Mouse (Mus musculus): ENCODE data around the gene Mesp1.
"Not testable (repeated sequence)": the region's sequence is repeated elsewhere in the genome, so short reads cannot be mapped to it uniquely, and the experiment has no call there.

Mesp1 gene

GRCm38 (mm10) chr7:79793688-79794087 is at the start of gene Mesp1:
Gene Mesp1, minus strand, starts transcription at chr7:79793788.
- no peak for DNase-seq

- no peak for DNase-seq
Measured at GRCm38 (mm10) chr7:79842163-79842562, 48.6 kb upstream of the Mesp1 start.

- no peak for DNase-seq
Measured at GRCm38 (mm10) chr7:79837247-79837646, 43.7 kb upstream of the Mesp1 start.

DNA sequence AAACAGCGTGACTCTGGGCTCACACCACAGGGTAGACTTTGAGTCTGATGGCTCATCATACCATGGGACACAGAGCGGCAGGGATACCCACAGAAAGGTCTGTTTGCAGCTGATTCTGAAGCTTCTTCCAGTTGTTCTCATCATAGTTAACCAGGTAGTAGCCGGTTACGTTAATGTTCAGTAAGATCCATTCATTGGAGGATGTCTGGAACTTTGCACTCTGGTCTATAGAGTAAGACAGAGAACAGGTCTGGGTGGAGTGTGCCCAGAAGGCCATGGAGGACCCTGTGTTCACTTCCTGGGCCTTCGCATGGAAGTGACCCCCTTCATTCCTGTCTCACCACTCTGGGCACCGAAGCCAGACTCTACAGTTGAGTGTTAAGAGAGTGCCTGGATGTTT is 41.6 kb upstream of the Mesp1 start:
- no peak for DNase-seq

DNA sequence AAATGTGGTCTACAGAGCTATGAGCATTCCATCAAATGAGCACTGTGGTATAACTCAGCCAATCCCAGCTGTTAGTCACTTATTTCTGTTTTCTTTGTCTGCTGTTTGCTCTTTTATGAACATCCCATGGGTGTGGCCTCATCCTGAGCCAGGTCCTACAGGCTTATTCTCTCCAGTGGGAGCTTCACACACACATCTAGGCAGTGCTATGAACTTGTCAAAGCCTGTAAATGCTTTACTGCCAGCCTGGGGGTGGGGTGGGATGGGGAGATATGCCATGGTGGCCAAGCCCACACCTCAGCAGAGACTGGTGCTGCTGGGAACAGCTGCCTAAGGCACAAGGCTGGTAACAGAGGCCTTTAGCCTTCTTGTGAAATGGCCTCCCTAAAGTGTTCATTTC is 39.4 kb upstream of the Mesp1 start:
- DNase-seq: no peak

DNA sequence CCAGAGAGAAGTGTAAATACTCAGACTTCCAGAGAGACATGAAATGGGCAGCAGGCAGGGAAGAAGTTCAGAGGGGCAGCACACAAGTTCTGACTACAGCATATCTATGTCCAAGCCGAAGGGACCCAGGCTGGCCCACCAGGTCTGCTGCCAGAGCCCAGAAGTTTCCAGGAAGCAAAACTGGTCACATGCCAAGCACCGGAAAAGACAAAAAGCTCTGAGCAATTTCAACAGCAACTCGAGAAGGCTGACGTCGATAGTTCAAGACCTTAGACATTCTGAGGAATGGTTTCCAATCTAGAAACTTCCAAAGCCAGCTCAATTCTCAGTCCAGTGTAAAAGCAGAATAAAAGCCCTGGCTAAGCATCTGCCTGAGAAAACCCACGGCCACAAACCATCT is 38.0 kb upstream of the Mesp1 start:
- peak; percentile 60 for DNase-seq

DNA sequence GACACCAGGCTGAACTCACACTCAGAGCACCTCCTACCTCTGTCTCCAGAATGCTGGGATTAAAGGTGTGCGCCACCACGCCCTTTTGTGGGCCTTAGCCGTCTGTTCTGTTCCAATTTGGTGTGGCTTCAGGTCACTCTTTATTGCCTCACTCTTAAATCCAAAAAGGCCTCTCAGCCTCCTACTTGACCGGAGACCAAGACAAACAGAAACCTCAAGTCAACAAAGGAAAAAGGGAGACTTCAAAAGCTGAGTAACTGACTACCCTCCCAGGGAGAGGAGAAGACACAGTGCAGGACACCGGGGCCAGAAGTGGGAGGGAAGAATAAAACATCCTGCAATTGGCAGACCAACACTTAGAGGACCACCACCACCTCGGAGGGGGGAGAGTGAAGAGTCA is 37.6 kb upstream of the Mesp1 start:
- DNase-seq: peak; percentile 20

DNA sequence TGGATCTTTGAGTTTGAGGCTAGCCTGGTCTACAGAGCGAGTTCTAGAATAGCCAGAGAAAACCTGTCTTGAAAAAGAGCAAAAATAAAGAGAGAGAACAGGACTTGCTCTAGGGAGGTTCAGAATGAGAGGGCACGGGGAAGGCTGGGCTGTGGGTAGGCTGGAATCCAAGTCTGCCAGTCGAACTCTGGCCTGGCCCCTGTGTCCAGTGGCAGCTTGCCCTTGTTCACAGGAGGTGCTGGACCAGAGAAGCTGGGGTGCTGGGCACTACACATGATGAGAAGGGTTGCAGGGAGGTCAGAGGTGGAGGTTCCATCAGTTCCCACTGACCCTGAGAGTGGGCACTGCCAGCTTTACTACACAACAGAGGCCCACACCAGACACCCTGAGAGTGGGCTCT is 34.8 kb upstream of the Mesp1 start:
- no peak for DNase-seq

- peak; percentile 58 for DNase-seq
Measured at GRCm38 (mm10) chr7:79822092-79822695, 28.6 kb upstream of the Mesp1 start.

GRCm38 (mm10) chr7:79819996-79820395 is 26.4 kb upstream of the Mesp1 start:
- no peak for DNase-seq

- DNase-seq: no peak
Measured at GRCm38 (mm10) chr7:79819515-79819914, 25.9 kb upstream of the Mesp1 start.

- no peak for DNase-seq
Measured at GRCm38 (mm10) chr7:79818321-79818720, 24.7 kb upstream of the Mesp1 start.

- no peak for DNase-seq
Measured at GRCm38 (mm10) chr7:79813409-79813808, 19.8 kb upstream of the Mesp1 start.

GRCm38 (mm10) chr7:79810611-79811506 is 17.3 kb upstream of the Mesp1 start, which contains the start of gene Mesp2:
Gene Mesp2, plus strand, starts transcription at chr7:79810727.
- peak; percentile 78 for DNase-seq

- DNase-seq: no peak
Measured at GRCm38 (mm10) chr7:79808561-79808960, 15.0 kb upstream of the Mesp1 start.

DNA sequence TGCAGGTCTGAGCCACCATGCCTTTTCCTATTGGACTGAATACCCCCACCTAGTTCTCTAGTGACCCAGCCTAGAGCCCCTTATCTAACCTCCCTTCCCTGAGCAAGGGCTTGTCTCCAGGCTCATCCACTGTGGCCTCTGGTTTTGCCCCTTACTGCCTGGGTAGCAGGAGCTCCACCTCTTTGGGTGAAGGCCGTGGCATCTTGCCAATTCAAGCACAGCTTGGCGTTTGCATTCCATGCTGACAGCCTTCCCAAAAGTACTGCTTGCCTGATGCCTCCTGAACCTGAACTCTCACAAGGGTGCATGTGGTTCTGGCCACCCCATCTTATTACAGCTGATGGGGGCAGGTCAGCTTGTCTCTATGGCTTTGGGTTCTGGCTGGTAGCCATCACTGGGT is 10.3 kb upstream of the Mesp1 start:
- peak; percentile 52 for DNase-seq

DNA sequence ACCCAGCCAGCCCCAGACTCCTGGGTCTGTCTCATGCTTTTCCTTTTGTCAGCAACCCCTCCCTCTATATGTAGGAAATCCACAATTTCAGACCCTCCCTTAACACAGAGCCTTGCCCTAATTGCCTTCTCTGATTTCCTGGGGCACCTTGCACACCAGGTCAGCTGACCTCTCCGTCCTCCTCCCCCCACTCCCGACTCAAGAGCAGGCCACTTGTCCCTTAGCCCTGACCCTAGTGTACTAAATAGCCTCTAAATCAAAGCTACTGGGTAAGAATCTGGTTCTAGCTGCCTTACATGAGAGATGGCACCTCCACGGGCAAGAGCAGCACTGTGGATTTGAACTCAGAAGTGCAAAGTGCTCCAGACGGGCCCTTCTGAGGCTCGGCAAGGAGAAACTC is 8.4 kb upstream of the Mesp1 start:
- DNase-seq: peak; percentile 27

- peak; percentile 40 for DNase-seq
Measured at GRCm38 (mm10) chr7:79801391-79801790, 7.8 kb upstream of the Mesp1 start.

DNA sequence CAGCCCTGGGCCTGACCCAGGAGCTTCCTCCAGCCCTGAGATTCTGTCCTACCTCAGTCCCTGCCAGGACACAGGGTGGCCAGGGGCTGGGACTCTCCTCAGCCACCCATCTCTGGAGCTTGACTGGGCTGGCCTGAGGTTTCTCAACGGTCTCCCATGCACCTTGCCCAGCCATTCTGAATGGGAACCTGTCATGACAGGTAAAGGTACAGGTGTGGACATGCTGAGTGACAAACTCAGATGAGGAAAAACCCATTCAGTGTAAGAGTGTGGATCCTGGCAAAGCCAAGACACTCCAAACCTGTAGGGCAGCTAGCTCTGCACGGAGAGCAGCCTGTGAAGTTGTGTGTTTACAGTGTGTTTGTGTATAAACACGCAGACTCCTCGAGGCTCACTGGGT is 6.7 kb upstream of the Mesp1 start:
- no peak for DNase-seq

- DNase-seq: no peak
Measured at GRCm38 (mm10) chr7:79799506-79799905, 5.9 kb upstream of the Mesp1 start.

DNA sequence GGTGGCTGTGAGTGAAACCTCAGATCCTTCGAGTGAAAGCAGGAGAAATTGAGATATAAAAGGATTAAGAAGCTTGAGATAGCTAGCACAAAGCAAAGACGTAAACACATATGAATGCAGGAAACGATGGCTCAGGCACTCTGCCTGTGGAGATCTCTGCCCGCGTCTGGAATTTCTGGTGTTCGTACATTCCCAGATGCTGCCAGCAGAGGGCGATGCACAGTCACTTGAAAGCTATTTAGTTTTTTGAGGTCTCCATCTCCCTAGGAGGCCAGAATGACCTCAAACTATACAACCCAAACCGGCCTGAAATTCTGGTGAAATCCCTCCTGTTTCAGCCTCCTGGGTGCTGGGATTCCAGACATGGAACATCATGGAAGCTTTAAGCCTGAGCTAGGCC is 5.5 kb upstream of the Mesp1 start:
- peak; percentile 86 for DNase-seq

- DNase-seq: no peak
Measured at GRCm38 (mm10) chr7:79798606-79799005, 5.0 kb upstream of the Mesp1 start.

- DNase-seq: peak; percentile 44
Measured at GRCm38 (mm10) chr7:79792635-79793421, 760 bp downstream of the Mesp1 start.

DNA sequence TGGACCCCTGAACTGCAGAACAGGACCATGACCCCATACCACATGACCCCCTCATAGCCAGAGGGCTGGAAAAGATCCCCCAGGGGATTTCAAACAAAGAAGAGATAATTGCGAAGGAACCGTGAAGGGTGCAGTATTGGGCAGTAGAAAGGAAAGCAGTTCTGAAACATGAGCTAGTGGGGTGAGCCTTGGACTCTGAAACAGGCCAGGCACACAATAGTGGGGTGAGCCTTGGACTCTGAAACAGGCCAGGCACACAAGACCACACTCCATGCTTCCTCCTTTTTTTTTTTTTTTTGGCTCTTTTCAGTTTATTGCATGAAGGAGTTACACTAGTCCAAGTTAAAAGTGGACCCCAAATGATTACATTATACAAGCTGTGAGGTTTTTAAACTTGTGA is 3.8 kb downstream of the Mesp1 start:
- not testable (repeated sequence) for DNase-seq
